Mouse (Mus musculus) yolk sac, embryonic 10.5 days (tissue): ENCODE measurements at regions not wholly inside any gene's neighbourhood (a gene's known extent, or its start where the extent isn't known, plus 50 kb on each side); places are given as distances from the start of the nearest gene placed in this dataset.
A peak's percentile ranks its signal among the peaks of the same experiment; 100 is the strongest.

Experiments
- DNase-seq: peaks from one replicate; pipeline ENCODE4 v3.0.0-alpha.2; 2017; ENCODE audit warnings: low spot score

- peak; percentile 9 for DNase-seq
These were observed 53.6 kb upstream of the Ell2 start for GRCm38 (mm10) chr13:75652966-75653365.
